Mouse (Mus musculus) neural tube, embryonic 10.5 days (tissue): ENCODE data around the gene Otud7a.
A peak's percentile ranks its signal among the peaks of the same experiment; 100 is the strongest.
"Not testable (repeated sequence)": the region's sequence is repeated elsewhere in the genome, so short reads cannot be mapped to it uniquely, and the experiment has no call there.

Source experiments
- DNase-seq: peaks from one replicate; pipeline ENCODE4 v3.0.0-alpha.2; 2017; ENCODE audit warnings: low spot score; ENCODE audit errors: extremely low spot score

The Otud7a gene

DNA sequence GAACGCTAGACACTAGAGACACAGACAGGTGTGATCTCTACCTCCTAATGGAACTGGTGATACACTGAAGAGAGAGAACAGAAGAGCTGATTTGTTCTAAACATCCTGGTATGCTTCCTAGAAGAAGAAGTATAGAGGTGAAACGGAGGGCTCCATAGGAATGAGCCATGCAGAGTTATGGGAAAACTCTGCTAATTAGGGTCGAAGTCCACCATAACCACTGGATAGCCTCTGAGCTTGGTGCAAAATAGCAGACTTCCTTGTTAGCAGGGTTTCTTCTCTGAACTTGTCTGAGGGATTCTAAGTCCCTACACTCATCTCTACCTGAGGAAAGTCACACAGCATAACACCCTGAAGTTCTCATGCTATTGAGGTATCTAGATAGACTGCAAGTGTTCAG is 114.4 kb downstream of the Otud7a start:
- DNase-seq = no peak

DNA sequence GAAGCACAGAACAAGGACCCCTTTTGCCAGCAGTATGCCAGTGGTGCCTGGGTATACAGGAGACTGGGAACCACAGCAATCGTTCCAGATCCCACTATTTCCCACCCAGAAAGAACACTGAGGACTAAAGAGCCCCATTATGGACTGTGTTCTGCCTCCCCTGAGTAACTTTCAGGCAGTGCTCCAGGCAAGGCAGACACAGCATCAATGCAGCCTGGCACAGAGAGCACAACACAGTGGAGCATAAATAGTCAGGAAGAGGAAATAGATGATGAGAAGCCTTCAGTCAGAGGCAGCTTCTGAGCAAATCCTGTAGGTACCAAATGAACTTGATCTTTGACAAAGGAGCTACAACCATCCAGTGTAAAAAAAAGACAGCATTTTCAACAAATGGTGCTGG is 115.1 kb downstream of the Otud7a start:
- no peak for DNase-seq

GRCm38 (mm10) chr7:63583310-63583709 is 138.8 kb downstream of the Otud7a start:
- no peak for DNase-seq

DNA sequence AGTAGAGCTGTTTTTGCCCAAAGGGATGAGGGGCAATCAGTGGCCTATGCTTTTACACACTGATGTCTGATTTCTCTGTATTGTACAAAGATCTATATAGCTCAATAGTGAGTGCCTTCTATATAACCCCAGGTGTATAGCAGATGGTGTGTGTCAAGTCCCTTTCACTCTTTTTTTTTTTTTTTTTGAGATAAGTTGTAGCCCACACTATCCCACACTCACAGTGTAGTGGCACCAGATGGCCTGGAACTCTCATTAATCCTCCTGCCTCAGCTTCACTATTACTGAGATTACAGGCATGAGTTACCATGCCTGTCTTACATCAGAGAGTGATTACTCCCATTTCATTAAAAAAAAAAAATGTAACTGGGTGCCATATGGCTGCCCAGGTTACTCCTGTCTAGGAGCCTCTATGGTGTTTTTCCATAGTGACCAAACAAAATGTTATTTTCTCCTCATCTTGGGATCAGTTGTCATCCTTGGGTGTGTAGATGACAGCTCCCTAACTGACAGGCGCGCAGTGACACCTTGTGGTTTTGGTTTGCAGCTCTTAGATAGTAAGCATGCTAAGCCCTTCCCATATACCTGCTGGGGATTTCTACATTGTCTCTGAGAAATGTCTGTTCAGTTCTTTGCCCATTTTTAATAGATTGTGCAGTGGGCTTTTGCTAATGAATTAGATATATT is 141.8 kb downstream of the Otud7a start:
- no peak for DNase-seq

GRCm38 (mm10) chr7:63590305-63590704 is 145.8 kb downstream of the Otud7a start:
- DNase-seq = no peak

GRCm38 (mm10) chr7:63591322-63591721 is 146.8 kb downstream of the Otud7a start:
- DNase-seq = no peak

- no peak for DNase-seq
Measured at GRCm38 (mm10) chr7:63592061-63592460, 147.5 kb downstream of the Otud7a start.

- DNase-seq = no peak
Measured at GRCm38 (mm10) chr7:63604827-63605226, 160.3 kb downstream of the Otud7a start.

DNA sequence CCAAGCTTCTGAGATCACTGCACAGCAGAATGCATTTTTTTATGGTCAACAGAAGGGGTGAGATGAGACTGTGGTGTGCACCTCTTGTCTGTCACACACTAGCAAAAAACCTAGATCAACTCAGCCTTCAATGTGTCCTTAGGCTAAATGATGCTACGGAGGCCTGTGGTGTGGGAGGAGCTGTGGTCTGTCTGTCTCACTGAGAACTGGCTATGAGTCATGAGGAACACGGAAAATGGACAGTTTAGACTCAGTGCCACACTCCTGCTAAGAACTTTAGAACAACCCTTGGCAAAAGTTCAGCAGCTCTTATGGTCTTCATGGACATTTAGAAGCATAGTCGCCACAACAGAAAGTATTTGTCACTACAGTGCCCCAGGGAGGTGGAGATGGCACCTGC is 172.5 kb downstream of the Otud7a start:
- no peak for DNase-seq

DNA sequence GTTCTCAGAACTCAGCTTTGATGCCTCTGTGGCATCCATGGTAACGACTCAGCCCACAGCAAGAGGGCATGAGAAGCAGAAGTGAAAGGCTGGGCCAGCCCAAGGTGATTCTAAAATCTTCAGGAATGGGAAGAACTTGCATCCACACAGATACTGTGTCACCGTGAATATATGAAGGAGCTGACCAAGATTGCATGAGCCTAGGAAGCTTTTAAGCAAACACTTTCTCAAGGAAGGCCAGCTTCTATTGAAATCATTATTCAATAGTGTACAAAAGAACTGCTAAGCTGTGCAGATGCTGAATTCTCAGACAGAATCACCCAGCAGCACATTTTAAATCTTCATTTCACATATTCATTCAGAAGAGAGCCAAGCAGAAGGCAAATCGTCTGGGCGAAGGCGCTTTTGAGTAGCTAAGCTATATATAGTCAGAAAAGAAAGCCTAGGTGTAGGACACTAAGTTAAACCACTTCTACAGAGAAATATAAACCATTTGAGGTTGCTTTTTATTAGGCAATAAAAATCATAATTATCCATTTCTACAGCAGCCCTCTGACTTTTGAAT is 176.3 kb downstream of the Otud7a start:
- no peak for DNase-seq

DNA sequence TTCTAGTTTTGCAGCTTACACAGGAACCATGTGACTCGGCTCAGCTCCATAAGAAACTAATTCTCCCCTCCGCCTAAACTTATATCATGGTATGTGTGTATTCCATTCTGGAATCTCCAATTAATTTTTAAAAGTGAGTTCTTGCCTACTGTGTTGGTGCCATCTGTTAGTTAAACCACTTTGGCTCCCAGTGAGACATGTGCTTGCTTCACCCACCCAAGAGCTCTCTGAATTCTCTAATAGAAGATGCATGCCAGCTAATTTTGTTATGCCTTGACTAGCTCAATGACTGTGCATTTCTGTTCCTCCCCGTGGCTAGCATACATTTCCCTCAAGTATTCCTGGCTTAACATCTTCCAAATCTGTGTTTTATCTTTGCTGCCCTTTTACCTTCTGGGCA is 193.1 kb downstream of the Otud7a start:
- no peak for DNase-seq

DNA sequence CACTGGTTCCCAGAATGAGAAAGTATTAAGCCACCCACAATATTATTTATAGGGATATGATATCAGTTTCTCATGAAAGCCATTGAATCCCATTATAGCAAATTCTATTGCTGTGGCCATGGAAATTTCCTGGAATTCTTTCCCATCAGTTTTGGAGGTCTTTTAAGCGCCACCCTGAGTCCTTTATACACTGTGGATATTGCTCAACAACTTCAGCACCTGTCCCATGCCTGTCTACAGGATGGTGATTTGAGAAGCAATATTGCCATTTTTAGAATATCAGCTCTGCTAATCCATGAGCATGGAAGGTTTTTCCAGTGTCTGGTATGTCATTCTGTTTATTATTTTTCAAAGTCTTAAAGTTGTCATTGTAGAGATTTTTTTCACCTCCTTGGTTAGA is 199.5 kb downstream of the Otud7a start:
- DNase-seq = no peak

DNA sequence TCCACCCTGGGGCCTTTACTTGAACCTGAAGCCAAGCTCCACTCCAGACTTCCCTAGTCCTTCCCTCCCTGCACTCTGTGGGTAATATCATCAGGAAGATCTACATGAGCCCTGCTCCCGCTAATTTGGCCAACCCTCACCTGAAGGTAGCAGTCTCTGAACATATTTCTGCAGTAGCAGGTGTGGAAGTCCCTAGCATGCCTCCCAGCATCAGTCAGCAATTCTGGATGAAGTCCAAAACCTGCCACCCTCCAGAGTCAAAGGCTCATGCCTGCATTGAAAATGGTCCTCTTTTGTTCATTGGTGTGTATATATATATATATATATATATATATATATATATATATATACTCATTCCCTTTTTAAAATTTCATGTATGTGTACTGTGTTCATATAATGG is 202.6 kb downstream of the Otud7a start:
- DNase-seq = no peak

DNA sequence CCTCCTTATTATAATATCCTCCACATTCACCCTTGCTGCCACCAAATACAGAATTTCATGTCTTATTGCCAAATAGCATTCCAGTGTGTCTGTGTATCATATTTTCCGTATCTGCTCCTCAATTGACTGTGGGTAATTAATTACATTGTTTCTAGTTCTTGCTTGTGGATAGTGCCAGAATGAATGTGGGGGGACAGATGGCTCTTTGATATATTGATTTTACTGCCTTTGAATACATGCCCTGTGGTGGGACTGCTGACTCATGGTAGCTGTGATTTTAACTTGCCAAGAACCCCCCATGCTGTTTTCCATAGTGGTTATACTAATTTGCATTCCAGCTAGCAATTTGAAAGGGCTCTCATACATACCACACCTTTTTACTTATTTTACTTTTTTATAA is 215.7 kb downstream of the Otud7a start:
- no peak for DNase-seq

GRCm38 (mm10) chr7:63662757-63663156 is 218.2 kb downstream of the Otud7a start:
- DNase-seq = no peak

DNA sequence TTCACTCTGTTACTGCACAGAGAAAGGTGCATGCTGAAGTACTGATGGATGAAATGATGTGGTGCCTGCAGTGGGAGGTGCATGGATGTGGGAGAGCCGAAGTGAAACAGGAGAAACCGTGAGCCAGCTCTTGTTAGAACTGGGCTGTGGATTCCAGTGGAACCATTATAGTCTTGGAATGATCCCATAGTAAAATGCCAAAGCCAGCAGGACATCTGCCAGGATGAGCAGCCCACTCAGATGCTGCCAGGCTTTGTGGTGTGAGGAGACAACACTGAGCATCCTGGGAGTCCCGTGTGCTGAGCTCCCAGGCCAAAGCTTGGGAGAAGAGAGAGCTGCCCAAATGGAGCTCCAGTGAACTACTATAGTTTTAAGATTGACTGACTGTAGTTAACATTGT is 220.9 kb downstream of the Otud7a start:
- DNase-seq = no peak

DNA sequence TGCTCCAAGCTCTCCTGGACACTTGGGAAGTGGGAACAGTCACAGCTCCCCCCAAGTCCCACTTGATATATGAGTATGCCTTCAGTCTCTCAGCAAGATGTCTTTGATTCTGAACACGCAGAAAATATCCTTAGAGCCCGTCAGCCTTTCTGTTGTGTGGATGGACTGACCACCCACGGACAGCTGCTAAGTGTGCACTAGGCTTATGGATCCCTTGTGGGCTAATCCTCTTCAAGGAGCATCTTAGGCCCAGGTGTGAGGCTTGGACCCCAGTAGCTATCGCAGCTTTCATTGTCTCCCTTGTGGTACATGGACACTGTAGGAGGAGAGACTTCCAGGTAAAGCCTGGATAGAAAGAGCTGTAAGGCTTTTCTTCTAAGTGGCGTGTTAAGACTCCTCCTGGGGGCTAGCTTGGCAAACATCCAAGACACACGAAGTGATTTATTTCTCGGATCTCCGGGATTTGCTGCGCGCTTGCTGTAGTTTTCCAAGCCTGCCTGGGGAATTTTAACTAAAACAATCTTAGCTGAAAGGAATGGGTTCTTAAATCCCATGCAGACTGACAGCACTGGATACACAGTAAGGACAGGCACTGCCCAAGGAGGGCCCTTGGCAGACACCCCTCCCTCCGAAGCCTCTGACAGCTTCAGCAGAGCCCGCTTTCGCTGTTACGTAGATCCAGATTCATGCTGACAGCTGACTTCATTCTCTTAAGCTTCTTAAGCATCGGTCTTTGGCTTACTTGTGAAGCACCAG is 223.6 kb downstream of the Otud7a start:
- DNase-seq = no peak

GRCm38 (mm10) chr7:63668951-63669350 is 224.4 kb downstream of the Otud7a start:
- no peak for DNase-seq

GRCm38 (mm10) chr7:63670911-63671310 is 226.4 kb downstream of the Otud7a start:
- DNase-seq = not testable (repeated sequence)

DNA sequence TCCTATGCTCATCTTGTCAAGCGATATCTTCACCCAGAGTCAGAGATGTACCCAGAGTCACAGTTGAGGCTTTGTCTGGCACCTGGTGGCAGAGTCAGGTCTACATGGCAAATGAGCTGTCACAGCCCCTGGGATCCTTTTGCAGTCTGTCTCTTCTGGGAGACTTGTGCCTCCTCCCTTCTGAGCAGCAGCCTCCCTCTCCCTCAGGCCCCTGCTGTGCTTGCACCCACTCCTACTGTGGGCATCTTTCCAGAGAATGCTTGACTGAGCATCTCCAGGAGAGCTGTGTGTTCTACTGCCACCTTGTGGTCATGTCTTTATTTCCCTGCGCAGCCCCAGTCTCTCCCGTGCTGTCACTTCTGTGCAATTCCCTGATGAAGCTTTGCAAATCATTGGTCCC is 227.4 kb downstream of the Otud7a start:
- DNase-seq = peak; percentile 52

- DNase-seq = no peak
Measured at GRCm38 (mm10) chr7:63676631-63677030, 232.1 kb downstream of the Otud7a start.

DNA sequence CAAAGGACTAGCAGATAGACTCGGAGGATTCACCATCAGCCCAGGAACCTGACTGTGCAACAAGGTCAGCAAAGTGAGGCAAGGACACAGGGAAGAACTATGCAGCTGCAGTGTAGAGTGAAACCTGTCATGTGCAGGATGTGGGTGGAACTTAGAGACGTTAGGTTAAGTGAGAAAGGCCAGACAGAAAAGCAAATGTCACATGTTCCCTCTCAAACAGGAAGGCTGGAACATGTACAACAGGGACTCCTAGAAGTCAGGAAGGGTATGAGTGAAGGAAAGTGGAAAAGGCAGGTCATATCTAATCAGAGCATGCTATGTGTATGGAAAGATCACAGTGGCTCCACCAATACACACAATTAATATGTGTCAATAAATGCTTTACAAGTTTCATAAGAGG is 232.6 kb downstream of the Otud7a start:
- no peak for DNase-seq

- no peak for DNase-seq
Measured at GRCm38 (mm10) chr7:63687056-63687455, 242.5 kb downstream of the Otud7a start.
